Mouse (Mus musculus): ENCODE results near the gene Armc6. TPM values are rescaled to one million over a fixed set of nuclear protein-coding genes. Genes with fewer than 3 reads are reported as not detected.

The Armc6 gene
- polyA plus RNA-seq (2014; fragmentation: Illumina TruSeq; extraction: RNeasy Lipid Tissue Mini Kit (QIAGEN cat#74804); ENCODE audit: low read depth, low replicate concordance): 0.87 TPM

GRCm38 (mm10) chr8:70234080-70234780 is at the start of gene Armc6, which contains the start of gene Sugp2:
Gene Armc6, minus strand, starts transcription at chr8:70234466.
Gene Sugp2, plus strand, starts transcription at chr8:70234226.

GRCm38 (mm10) chr8:70282603-70283135 is 48.4 kb upstream of the Armc6 start, which contains the start of gene Homer3:
Gene Homer3, plus strand, starts transcription at chr8:70282827.

GRCm38 (mm10) chr8:70212112-70213055 is 21.9 kb downstream of the Armc6 start, which contains the start of gene Slc25a42:
Gene Slc25a42, minus strand, starts transcription at chr8:70212305.

GRCm38 (mm10) chr8:70172043-70172681 is 62.1 kb downstream of the Armc6 start, which contains the start of gene Tmem161a:
Gene Tmem161a, plus strand, starts transcription at chr8:70172356.

Other genes with a start within 250 kb of the Armc6 start
- gene Gatad2a, start 238.1 kb downstream of the Armc6 start, polyA plus RNA-seq (2014; fragmentation: Illumina TruSeq; extraction: RNeasy Lipid Tissue Mini Kit (QIAGEN cat#74804); ENCODE audit: low read depth, low replicate concordance): 3.9 TPM
- gene Mau2, start 191.7 kb downstream of the Armc6 start, polyA plus RNA-seq (2014; fragmentation: Illumina TruSeq; extraction: RNeasy Lipid Tissue Mini Kit (QIAGEN cat#74804); ENCODE audit: low read depth, low replicate concordance): 4.5 TPM
- gene Sugp1, start 191.7 kb downstream of the Armc6 start, polyA plus RNA-seq (2014; fragmentation: Illumina TruSeq; extraction: RNeasy Lipid Tissue Mini Kit (QIAGEN cat#74804); ENCODE audit: low read depth, low replicate concordance): 3.7 TPM
- gene Tm6sf2, start 161.5 kb downstream of the Armc6 start, polyA plus RNA-seq (2014; fragmentation: Illumina TruSeq; extraction: RNeasy Lipid Tissue Mini Kit (QIAGEN cat#74804); ENCODE audit: low read depth, low replicate concordance): 11.7 TPM
- gene Hapln4, start 151.0 kb downstream of the Armc6 start, polyA plus RNA-seq (2014; fragmentation: Illumina TruSeq; extraction: RNeasy Lipid Tissue Mini Kit (QIAGEN cat#74804); ENCODE audit: low read depth, low replicate concordance): 1.4 TPM
- not detected for gene Ncan, start 113.6 kb downstream of the Armc6 start, polyA plus RNA-seq (2014; fragmentation: Illumina TruSeq; extraction: RNeasy Lipid Tissue Mini Kit (QIAGEN cat#74804); ENCODE audit: low read depth, low replicate concordance)
- gene Nr2c2ap, start 103.1 kb downstream of the Armc6 start, polyA plus RNA-seq (2014; fragmentation: Illumina TruSeq; extraction: RNeasy Lipid Tissue Mini Kit (QIAGEN cat#74804); ENCODE audit: low read depth, low replicate concordance): 2.1 TPM
- 1.4 TPM for gene Rfxank, start 95.3 kb downstream of the Armc6 start, polyA plus RNA-seq (2014; fragmentation: Illumina TruSeq; extraction: RNeasy Lipid Tissue Mini Kit (QIAGEN cat#74804); ENCODE audit: low read depth, low replicate concordance)
- gene Borcs8, start 95.0 kb downstream of the Armc6 start, polyA plus RNA-seq (2014; fragmentation: Illumina TruSeq; extraction: RNeasy Lipid Tissue Mini Kit (QIAGEN cat#74804); ENCODE audit: low read depth, low replicate concordance): 5.6 TPM
- not detected for gene Mef2b, start 94.8 kb downstream of the Armc6 start, polyA plus RNA-seq (2014; fragmentation: Illumina TruSeq; extraction: RNeasy Lipid Tissue Mini Kit (QIAGEN cat#74804); ENCODE audit: low read depth, low replicate concordance)
- gene Tmem161a, start 62.1 kb downstream of the Armc6 start, polyA plus RNA-seq (2014; fragmentation: Illumina TruSeq; extraction: RNeasy Lipid Tissue Mini Kit (QIAGEN cat#74804); ENCODE audit: low read depth, low replicate concordance): 3.0 TPM
- gene Slc25a42, start 22.2 kb downstream of the Armc6 start, polyA plus RNA-seq (2014; fragmentation: Illumina TruSeq; extraction: RNeasy Lipid Tissue Mini Kit (QIAGEN cat#74804); ENCODE audit: low read depth, low replicate concordance): 12.2 TPM
- 2.6 TPM for gene Sugp2, start 240 bp downstream of the Armc6 start, polyA plus RNA-seq (2014; fragmentation: Illumina TruSeq; extraction: RNeasy Lipid Tissue Mini Kit (QIAGEN cat#74804); ENCODE audit: low read depth, low replicate concordance)
- not detected for gene Homer3, start 48.4 kb upstream of the Armc6 start, polyA plus RNA-seq (2014; fragmentation: Illumina TruSeq; extraction: RNeasy Lipid Tissue Mini Kit (QIAGEN cat#74804); ENCODE audit: low read depth, low replicate concordance)
- gene Ddx49, start 68.0 kb upstream of the Armc6 start, polyA plus RNA-seq (2014; fragmentation: Illumina TruSeq; extraction: RNeasy Lipid Tissue Mini Kit (QIAGEN cat#74804); ENCODE audit: low read depth, low replicate concordance): 3.4 TPM
- 4.9 TPM for gene Cope, start 68.1 kb upstream of the Armc6 start, polyA plus RNA-seq (2014; fragmentation: Illumina TruSeq; extraction: RNeasy Lipid Tissue Mini Kit (QIAGEN cat#74804); ENCODE audit: low read depth, low replicate concordance)
- not detected for gene Cers1, start 81.3 kb upstream of the Armc6 start, polyA plus RNA-seq (2014; fragmentation: Illumina TruSeq; extraction: RNeasy Lipid Tissue Mini Kit (QIAGEN cat#74804); ENCODE audit: low read depth, low replicate concordance)
- gene Gdf1, start 95.4 kb upstream of the Armc6 start, polyA plus RNA-seq (2014; fragmentation: Illumina TruSeq; extraction: RNeasy Lipid Tissue Mini Kit (QIAGEN cat#74804); ENCODE audit: low read depth, low replicate concordance): not detected
- 2.4 TPM for gene Upf1, start 118.8 kb upstream of the Armc6 start, polyA plus RNA-seq (2014; fragmentation: Illumina TruSeq; extraction: RNeasy Lipid Tissue Mini Kit (QIAGEN cat#74804); ENCODE audit: low read depth, low replicate concordance)
- gene Comp, start 139.1 kb upstream of the Armc6 start, polyA plus RNA-seq (2014; fragmentation: Illumina TruSeq; extraction: RNeasy Lipid Tissue Mini Kit (QIAGEN cat#74804); ENCODE audit: low read depth, low replicate concordance): not detected
- 0.74 TPM for gene Crtc1, start 205.1 kb upstream of the Armc6 start, polyA plus RNA-seq (2014; fragmentation: Illumina TruSeq; extraction: RNeasy Lipid Tissue Mini Kit (QIAGEN cat#74804); ENCODE audit: low read depth, low replicate concordance)
- gene Klhl26, start 242.5 kb upstream of the Armc6 start, polyA plus RNA-seq (2014; fragmentation: Illumina TruSeq; extraction: RNeasy Lipid Tissue Mini Kit (QIAGEN cat#74804); ENCODE audit: low read depth, low replicate concordance): 1.5 TPM